Mouse (Mus musculus): ENCODE measurements around the gene Rhobtb1. TPM values are rescaled to one million over a fixed set of nuclear protein-coding genes. Genes with fewer than 3 reads are reported as not detected.

Rhobtb1 gene
- polyA plus RNA-seq, 1 experiment from 2014 or later, result 11.1 TPM

- H3K4me3 ChIP-seq (replicated peaks), result no peak overlapping the region
- no peaks in the 10 kb centered on the region for H3K4me1 ChIP-seq (replicated peaks)
- no peaks in the 10 kb centered on the region for H3K9me3 ChIP-seq (replicated peaks)
- H3K27ac ChIP-seq (replicated peaks), result no peak overlapping the region
- no peak overlapping the region for H3K4me2 ChIP-seq
- H3K36me3 ChIP-seq (replicated peaks), result no peaks in the 10 kb centered on the region
- no peak overlapping the region for H3K9ac ChIP-seq
- WGBS (ENCODE audit: insufficient replicate concordance), result 64% methylated on average over 5 of the region's 5 CpGs
- no peaks in the 10 kb centered on the region for H3K27me3 ChIP-seq
- no peak for ATAC-seq (ENCODE audit: insufficient read depth)
Measured at GRCm38 (mm10) chr10:69130613-69131012, 20.6 kb upstream of the Rhobtb1 start.

DNA sequence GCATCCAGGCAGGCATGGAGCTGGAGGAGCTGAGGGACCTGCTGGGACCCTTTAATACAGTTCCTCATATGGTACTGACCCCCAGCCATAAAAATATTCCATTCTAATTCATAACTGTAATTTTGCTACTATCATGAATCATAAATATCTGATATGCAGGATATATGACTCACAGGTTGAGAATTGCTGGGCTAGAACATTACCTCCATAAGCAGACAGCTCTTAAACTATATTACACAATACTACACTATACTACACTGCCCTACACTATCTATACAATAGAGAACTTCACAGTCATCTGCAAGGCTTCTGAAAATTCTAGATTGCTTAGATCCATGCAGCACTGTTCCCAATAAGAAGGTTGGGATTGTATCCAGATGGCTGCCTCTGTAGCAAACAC, 16.9 kb upstream of the Rhobtb1 start:
- no peaks in the 10 kb centered on the region for H3K9me3 ChIP-seq (replicated peaks)
- H3K4me1 ChIP-seq (replicated peaks), result no peaks in the 10 kb centered on the region
- H3K27ac ChIP-seq (replicated peaks), result no peak overlapping the region

DNA sequence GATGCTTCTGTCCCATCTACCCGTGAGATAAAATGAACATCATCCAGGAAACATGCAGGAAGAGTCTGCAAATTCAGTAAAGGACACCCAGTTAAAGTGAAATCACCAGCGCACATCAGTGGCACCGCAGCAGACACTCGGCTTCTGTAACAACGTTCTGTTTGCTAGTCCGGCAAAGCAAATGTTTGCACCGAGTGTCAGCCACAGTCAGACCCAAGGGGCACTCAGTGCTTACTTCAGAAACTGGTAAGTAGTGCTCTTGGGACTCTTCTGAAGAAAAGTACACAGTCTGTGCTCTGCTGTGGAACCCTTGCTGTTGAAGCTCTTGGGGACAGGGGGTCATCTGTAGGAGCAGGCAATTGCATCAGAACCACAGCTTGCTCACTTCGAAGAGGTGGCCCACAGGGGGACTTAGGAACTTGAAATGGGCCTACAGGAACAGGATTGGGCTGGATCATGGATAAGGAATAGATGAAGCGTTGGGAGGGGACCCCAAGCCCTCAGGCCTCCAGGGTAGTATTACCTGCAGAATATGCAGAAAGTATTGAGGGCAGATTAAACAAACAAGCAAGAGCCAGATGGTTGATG, 14.9 kb upstream of the Rhobtb1 start:
- Histone ChIP-seq H3K9me3 (replicated peaks) (no peaks in the 10 kb centered on the region), H3K4me1 (replicated peaks) (no peaks in the 10 kb centered on the region), H3K36me3 (replicated peaks) (no peaks in the 10 kb centered on the region), H3K4me3 (replicated peaks) (no peak overlapping the region), H3K27me3 (no peaks in the 10 kb centered on the region), H3K4me2 (peak overlapping the region; percentile 21), H3K9ac (no peak overlapping the region), H3K27ac (replicated peaks) (peak overlapping the region; percentile 57)
- peak; percentile 34; the same call in 1 of the 2 replicates for ATAC-seq (ENCODE audit: insufficient read depth)
- 24% methylated on average over 9 of the region's 9 CpGs for WGBS (ENCODE audit: insufficient replicate concordance)

More for the DNA sequence above, 16.9 kb upstream of the Rhobtb1 start:
- Histone ChIP-seq H3K4me3 (replicated peaks) (no peak overlapping the region), H3K36me3 (replicated peaks) (no peaks in the 10 kb centered on the region), H3K27me3 (no peaks in the 10 kb centered on the region), H3K4me2 (no peak overlapping the region), H3K9ac (no peak overlapping the region)
- ATAC-seq (ENCODE audit: insufficient read depth), result no peak

DNA sequence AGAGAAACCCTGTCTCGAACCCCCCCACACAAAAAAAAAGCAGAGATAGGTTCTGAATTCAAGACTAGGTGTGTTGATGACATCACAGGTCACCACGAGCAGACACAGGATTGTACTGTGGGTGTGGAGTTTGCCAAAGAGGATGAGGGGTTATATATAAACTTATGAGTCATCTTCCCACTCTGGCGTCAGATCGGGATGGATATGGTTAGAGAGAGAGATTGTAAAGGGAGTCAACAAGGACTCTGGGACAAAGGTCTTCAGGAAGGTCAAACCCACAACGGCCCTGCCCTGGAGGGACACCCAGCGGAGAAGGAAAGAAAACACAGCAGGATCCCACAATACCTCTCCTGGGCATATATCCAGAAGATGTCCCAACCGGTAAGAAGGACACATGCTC, 2.0 kb upstream of the Rhobtb1 start:
- no peak for ATAC-seq (ENCODE audit: insufficient read depth)
- Histone ChIP-seq H3K27ac (replicated peaks) (no peak overlapping the region), H3K27me3 (no peaks in the 10 kb centered on the region), H3K9ac (no peak overlapping the region), H3K9me3 (replicated peaks) (no peaks in the 10 kb centered on the region), H3K4me2 (no peak overlapping the region), H3K4me1 (replicated peaks) (no peaks in the 10 kb centered on the region), H3K36me3 (replicated peaks) (no peaks in the 10 kb centered on the region), H3K4me3 (replicated peaks) (no peak overlapping the region)
- WGBS (ENCODE audit: insufficient replicate concordance), result 61% methylated on average over 7 of the region's 7 CpGs

- no peak for ATAC-seq (ENCODE audit: insufficient read depth)
- no peak overlapping the region for H3K9ac ChIP-seq
- H3K27ac ChIP-seq (replicated peaks), result no peak overlapping the region
- no peaks in the 10 kb centered on the region for H3K36me3 ChIP-seq (replicated peaks)
- 57% methylated on average over 4 of the region's 4 CpGs for WGBS (ENCODE audit: insufficient replicate concordance)
- H3K27me3 ChIP-seq, result no peaks in the 10 kb centered on the region
- H3K4me2 ChIP-seq, result no peak overlapping the region
- H3K9me3 ChIP-seq (replicated peaks), result no peaks in the 10 kb centered on the region
- H3K4me3 ChIP-seq (replicated peaks), result no peak overlapping the region
- no peaks in the 10 kb centered on the region for H3K4me1 ChIP-seq (replicated peaks)
Measured at GRCm38 (mm10) chr10:69152971-69153370, 1.7 kb downstream of the Rhobtb1 start.

DNA sequence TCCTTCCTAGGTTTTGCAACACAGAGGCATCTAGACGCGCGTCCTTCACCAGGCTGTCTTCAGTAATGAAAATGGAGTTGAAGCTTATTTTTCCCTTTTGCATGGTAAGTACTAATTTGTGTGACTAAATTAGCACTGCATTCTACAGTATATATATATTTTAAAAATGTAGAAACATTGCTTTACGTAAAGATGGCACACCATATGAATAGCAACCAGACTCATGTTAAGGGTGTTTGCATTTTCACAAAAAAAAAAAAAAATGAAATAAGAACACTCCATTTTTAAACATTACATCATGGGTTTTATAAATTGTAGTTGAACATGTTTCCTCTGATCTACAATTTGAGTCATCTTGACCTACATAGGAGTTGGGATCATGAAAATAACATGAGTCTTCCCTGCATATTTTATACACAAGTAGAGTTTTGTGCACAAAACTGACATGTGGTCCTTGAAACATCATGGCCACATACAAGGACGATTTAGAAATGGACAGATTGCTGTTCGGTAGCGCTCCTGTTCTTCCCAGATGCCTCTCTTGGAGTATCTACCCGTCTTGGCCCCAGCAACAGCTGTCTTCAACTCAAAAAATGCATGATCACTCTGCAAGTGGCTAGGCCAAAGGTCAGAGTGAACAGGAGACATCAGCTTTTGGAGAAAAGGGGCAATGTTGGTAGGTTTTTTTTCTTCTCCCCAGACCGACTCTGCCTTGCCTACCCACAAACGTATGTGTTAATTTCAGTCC, 4.4 kb downstream of the Rhobtb1 start:
- Histone ChIP-seq H3K36me3 (replicated peaks) (no peaks in the 10 kb centered on the region), H3K4me3 (replicated peaks) (no peak overlapping the region), H3K9ac (no peak overlapping the region), H3K4me2 (no peak overlapping the region), H3K27me3 (no peaks in the 10 kb centered on the region), H3K9me3 (replicated peaks) (no peaks in the 10 kb centered on the region), H3K4me1 (replicated peaks) (no peaks in the 10 kb centered on the region), H3K27ac (replicated peaks) (no peak overlapping the region)
- 73% methylated on average over 10 of the region's 10 CpGs for WGBS (ENCODE audit: insufficient replicate concordance)
- ATAC-seq (ENCODE audit: insufficient read depth), result no peak

DNA sequence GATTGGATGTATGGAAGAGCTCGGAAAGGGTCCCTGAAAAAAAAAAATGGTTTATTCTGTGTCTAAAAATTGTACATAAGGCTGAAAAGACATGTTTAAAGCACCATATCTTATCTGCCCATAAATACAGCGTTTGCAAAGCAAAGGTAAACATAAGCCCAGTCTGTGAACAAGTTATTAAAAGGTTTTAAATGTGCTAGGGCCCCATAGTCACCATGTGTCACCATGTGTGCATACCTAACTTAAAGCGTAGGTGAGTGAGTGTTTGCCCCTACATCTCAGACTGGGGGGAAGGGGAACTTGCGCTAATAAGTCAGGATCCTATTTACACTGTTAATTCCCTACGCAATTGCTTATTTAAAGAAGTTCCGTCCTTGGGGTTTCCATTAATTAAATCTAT, 5.2 kb downstream of the Rhobtb1 start:
- H3K4me3 ChIP-seq (replicated peaks), result no peak overlapping the region
- no peak overlapping the region for H3K27ac ChIP-seq (replicated peaks)
- no peaks in the 10 kb centered on the region for H3K36me3 ChIP-seq (replicated peaks)
- WGBS (ENCODE audit: insufficient replicate concordance), result 59% methylated on average over 6 of the region's 6 CpGs
- no peaks in the 10 kb centered on the region for H3K27me3 ChIP-seq
- H3K9ac ChIP-seq, result no peak overlapping the region
- H3K4me1 ChIP-seq (replicated peaks), result no peaks in the 10 kb centered on the region
- no peak overlapping the region for H3K4me2 ChIP-seq
- no peaks in the 10 kb centered on the region for H3K9me3 ChIP-seq (replicated peaks)
- no peak for ATAC-seq (ENCODE audit: insufficient read depth)

DNA sequence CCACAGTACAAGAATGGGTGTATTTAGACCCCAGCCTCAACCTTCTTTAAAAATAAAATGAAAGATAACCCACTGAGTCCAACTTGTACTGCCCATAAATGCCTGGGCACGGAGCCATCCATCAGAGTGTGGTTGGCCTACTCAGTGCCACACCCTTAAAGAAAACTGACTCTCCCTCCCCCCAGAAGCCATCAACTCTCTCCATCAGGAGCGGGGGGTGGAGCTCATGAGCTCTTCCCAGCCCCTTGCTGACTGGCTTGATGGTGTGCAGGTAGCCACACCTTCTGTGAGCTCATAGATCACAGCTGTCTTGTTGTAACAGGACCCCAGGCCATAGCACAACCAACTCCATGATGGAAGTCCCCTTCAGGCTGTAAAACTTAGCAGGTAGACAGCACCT, 6.2 kb downstream of the Rhobtb1 start:
- Histone ChIP-seq H3K9me3 (replicated peaks) (no peaks in the 10 kb centered on the region), H3K9ac (no peak overlapping the region), H3K4me1 (replicated peaks) (no peaks in the 10 kb centered on the region), H3K4me2 (no peak overlapping the region), H3K36me3 (replicated peaks) (no peaks in the 10 kb centered on the region), H3K27me3 (no peaks in the 10 kb centered on the region), H3K27ac (replicated peaks) (no peak overlapping the region), H3K4me3 (replicated peaks) (no peak overlapping the region)
- 52% methylated on average over 2 of the region's 2 CpGs for WGBS (ENCODE audit: insufficient replicate concordance)
- no peak for ATAC-seq (ENCODE audit: insufficient read depth)

GRCm38 (mm10) chr10:69160877-69161276, 9.6 kb downstream of the Rhobtb1 start:
- peak; percentile 58 for ATAC-seq (ENCODE audit: insufficient read depth)
- Histone ChIP-seq H3K4me2 (no peak overlapping the region), H3K9ac (no peak overlapping the region), H3K4me1 (replicated peaks) (no peaks in the 10 kb centered on the region), H3K36me3 (replicated peaks) (no peaks in the 10 kb centered on the region), H3K27ac (replicated peaks) (no peak overlapping the region), H3K9me3 (replicated peaks) (no peaks in the 10 kb centered on the region), H3K4me3 (replicated peaks) (no peak overlapping the region), H3K27me3 (no peaks in the 10 kb centered on the region)
- 29% methylated on average over 2 of the region's 2 CpGs for WGBS (ENCODE audit: insufficient replicate concordance)

GRCm38 (mm10) chr10:69161503-69161902, 10.3 kb downstream of the Rhobtb1 start:
- Histone ChIP-seq H3K9ac (no peak overlapping the region), H3K27me3 (no peaks in the 10 kb centered on the region), H3K9me3 (replicated peaks) (no peaks in the 10 kb centered on the region), H3K27ac (replicated peaks) (no peak overlapping the region), H3K4me2 (no peak overlapping the region), H3K4me3 (replicated peaks) (no peak overlapping the region), H3K4me1 (replicated peaks) (0 out of 2 replicates have a peak, but pooled peaks cover 3% of the 10 kb centered on the region), H3K36me3 (replicated peaks) (no peaks in the 10 kb centered on the region)
- WGBS (ENCODE audit: insufficient replicate concordance), result 64% methylated on average over 3 of the region's 3 CpGs
- no peak for ATAC-seq (ENCODE audit: insufficient read depth)

- H3K4me2 ChIP-seq, result no peak overlapping the region
- H3K27ac ChIP-seq (replicated peaks), result no peak overlapping the region
- H3K9me3 ChIP-seq (replicated peaks), result no peaks in the 10 kb centered on the region
- no peak overlapping the region for H3K9ac ChIP-seq
- 56% methylated on average over 5 of the region's 5 CpGs for WGBS (ENCODE audit: insufficient replicate concordance)
- H3K4me1 ChIP-seq (replicated peaks), result 0 out of 2 replicates have a peak, but pooled peaks cover 3% of the 10 kb centered on the region
- no peaks in the 10 kb centered on the region for H3K27me3 ChIP-seq
- no peak overlapping the region for H3K4me3 ChIP-seq (replicated peaks)
- no peak for ATAC-seq (ENCODE audit: insufficient read depth)
- no peaks in the 10 kb centered on the region for H3K36me3 ChIP-seq (replicated peaks)
Measured at GRCm38 (mm10) chr10:69162577-69162976, 11.3 kb downstream of the Rhobtb1 start.

GRCm38 (mm10) chr10:69163216-69163615, 12.0 kb downstream of the Rhobtb1 start:
- no peaks in the 10 kb centered on the region for H3K36me3 ChIP-seq (replicated peaks)
- no peak overlapping the region for H3K4me3 ChIP-seq (replicated peaks)
- WGBS (ENCODE audit: insufficient replicate concordance), result 69% methylated on average over 5 of the region's 5 CpGs

More at GRCm38 (mm10) chr10:69163216-69163615, 12.0 kb downstream of the Rhobtb1 start:
- Histone ChIP-seq H3K9me3 (replicated peaks) (no peaks in the 10 kb centered on the region), H3K27ac (replicated peaks) (no peak overlapping the region), H3K4me2 (no peak overlapping the region), H3K27me3 (no peaks in the 10 kb centered on the region), H3K9ac (no peak overlapping the region), H3K4me1 (replicated peaks) (0 out of 2 replicates have a peak, but pooled peaks cover 3% of the 10 kb centered on the region)
- ATAC-seq (ENCODE audit: insufficient read depth), result no peak
